Mouse (Mus musculus) lung, postnatal 4 days (tissue): ENCODE data around the gene Spesp1.
A peak's percentile ranks its signal among the peaks of the same experiment; 100 is the strongest.

Source experiments
- DNase-seq, 2 experiments: peaks; one replicate each; pipeline ENCODE4 v3.0.0; 2021

Spesp1 gene

DNA sequence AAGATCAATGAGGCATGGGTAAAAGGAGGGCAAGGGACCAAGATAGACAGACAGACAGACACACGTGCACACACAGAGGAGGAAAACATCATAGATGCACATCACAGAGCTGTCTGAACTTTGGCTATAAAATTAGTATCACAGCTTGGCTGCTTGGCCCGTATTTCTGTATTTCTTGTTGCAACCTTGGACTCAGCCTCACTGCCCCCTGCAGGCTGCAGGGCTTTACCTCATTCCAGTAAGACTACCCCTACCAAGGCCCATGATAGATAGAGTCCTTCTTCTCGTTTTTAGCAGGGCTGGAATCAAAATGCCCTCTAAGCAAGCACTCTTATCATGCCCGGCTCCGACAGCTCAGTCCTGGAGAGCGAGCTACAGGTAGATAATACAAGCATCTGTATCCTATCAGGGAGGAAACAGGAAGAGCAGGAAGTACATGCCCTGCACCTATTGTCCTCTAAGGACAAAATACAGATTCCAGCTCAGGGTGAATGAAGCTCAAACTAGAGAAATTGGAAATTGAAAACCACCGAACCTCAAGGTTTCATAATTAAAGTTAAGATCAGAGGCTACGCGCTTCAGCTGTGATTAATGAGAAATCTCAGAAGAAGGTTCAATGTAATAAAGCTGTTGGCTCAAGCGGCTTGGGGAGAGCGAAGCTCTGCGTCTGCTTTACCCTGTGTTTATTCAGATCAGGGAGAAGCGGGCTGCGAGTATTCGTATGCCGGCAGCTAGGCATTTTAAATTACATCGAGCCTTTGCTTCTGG lies 36.2 kb downstream of the Spesp1 start:
- peak; percentile 35 to 36 for DNase-seq

DNA sequence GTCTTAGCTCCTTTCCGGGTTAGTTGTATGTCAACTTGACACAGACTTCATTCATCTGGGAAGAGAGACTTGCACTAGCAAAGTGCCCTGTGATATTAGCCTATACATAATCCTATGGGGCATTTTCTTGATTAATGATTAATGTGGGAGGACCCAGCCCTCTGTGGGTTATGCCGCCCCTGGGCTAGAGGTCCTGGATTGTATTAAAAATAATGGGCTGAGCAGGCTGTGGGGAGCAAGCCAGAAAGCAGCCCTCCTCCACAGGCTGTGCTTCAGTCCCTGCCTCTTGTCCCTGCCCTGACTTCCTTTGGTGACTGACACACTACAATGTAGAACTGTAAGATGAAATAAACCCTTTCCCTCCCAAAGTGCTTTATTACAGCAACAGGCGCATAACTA lies 37.4 kb downstream of the Spesp1 start:
- peak in 1 of 2 experiments; percentile 9 for DNase-seq

DNA sequence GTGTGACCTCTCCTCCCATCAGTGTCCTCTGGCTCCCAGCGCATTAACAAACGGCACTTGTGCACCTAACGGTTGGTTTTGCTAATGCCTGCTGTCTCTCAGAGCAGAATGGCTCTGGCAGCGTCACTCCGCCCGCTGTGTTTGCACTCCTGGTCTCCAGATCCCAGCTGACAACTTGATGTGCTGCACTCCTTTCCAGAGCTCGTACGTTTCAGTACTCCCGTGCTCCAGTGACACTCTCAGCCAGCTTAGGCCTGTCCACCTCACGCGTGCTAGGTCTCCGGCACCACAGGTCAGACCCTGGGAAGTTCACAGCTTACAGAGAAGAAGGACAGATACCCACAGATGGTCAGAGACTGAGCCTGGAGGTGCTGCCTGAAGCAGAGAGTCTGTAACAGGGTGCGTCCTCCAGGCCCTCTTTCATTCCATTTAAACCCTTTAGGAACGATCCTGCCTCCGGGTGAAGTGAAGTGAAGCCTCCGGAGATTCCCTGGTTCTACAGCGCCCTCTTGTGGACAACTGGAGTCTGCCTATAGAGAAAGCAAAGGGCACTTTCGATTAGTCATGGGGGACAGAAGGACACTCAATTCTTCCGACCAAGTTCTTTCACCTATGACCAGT lies 37.9 kb downstream of the Spesp1 start:
- peak; percentile 47 to 83 for DNase-seq

DNA sequence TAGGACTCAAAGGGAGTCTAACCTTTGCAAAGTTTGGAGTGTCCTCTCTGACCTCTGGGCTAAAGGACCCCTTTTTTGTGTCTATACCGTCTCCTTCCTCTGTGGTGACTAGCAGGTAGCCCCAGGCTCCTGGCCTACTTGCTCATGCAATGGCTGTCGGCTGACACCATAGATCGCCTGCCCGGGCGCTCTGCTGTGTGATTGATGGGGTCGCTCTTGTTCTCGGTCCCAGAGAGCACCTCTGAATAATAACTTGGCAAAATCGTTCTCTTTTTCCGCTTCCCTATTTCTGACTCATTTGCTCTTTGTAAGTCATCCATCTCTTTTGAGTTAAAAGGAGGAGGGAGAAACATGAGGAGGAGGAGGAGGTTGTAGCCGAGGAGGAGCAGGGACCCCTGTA lies 42.0 kb downstream of the Spesp1 start:
- peak in 1 of 2 experiments; percentile 16 for DNase-seq

DNA sequence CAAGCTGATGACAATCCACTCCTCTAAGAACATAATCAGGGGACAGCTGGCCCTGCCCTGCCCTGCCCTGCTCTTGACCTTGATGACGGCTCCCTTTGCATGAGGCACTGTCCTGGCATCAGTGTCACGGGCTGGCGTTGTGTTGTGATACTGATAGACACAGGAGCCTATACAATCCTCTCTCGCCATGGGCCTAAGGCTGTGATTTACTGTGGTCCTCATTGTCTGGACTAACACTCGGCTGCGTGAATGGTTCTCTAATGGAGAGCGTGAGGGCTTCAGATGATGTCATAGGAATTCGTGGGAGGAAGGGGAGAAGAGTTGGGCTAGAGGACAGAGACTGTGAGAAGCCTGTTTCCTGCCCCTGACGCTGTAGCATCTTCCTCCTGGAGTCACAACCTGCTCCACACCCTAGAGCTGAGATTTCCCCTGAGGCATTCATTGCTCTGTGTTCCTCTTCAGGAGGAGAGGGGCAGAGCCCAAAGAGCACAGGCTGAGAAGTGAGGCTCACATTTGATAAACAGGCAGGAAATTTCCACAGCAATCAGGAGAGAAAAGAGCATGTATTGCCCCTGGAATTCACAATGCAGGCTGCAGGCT lies 44.5 kb downstream of the Spesp1 start:
- peak in 1 of 2 experiments; percentile 18 for DNase-seq

DNA sequence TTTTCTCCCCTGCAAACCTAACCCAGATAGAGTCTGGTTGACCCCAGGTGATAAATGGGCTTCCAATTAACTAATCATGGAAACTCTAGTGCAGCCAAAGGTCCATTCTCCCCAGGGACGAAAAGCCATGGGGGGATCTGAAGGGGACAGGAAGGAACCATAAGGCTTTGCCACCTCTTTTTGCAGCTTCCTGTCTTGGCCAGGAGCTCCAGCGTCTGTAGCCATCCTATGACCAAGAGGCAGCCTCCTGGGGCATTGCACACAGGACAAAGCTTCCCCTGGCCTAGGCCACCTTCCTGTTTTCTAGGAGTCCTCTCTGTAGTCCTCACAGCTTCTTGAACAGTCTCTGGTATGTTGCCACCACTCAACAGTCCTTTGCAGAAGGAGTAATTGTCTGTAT lies 46.5 kb downstream of the Spesp1 start:
- DNase-seq, result peak in 1 of 2 experiments; percentile 13

DNA sequence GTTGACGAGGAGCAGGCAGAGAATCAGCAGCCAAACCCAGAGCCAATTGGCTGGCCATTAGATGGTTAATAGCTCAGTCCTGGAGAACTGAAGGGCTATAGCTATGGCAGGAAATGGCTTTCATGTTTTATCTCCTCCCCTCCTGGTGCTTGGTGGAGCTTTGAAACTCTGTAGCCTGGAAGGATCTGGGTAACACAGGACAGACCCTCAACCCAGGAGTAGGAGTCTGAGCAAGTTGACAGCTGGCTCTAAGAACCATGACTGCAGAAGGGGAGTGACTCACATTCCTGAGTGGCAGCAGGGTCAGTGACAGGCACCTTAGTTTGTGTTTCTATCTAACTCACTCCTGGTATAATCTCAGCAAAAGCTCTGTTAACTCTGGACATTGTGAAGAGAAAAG lies 49.4 kb downstream of the Spesp1 start:
- peak in 1 of 2 experiments; percentile 13 for DNase-seq

DNA sequence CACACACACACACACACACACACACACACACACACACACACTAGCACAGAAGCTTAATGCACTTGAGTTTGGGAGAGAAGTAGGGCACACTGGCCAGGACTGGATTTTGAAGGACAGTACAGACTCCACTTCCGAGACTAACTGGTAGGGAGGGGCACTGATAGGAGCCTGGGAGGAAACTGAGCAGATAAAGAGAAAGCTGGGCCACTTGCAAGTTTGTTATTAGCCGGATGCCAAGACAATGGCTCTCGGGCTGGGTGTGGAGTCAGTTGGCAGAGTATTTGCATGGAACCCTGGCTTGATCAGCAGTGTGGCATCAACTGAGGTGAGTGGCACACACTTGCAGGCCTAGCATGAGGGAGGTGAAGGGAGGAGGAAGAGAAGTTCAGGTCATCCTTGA lies 51.0 kb downstream of the Spesp1 start:
- DNase-seq, result peak; percentile 36 to 71

DNA sequence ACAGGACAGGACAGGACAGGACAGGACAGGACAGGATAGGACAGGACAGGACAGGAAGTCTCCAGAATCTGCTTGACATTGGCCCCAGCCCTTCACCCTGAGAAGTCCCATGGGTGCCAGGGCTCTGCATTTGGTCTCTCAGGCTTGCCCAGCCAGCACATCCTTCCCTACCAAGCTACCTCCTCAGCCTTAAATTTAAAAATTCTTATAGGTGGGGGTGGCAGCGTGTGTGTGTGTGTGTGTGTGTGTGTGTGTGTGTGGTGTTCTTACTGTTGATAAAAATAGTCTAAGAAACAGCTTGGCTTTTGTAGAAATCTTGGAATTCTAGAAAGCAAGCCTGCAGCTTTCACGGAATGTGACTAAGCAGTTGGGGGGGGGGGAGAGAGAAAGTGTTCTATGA lies 52.0 kb downstream of the Spesp1 start:
- DNase-seq, result peak in 1 of 2 experiments; percentile 3

DNA sequence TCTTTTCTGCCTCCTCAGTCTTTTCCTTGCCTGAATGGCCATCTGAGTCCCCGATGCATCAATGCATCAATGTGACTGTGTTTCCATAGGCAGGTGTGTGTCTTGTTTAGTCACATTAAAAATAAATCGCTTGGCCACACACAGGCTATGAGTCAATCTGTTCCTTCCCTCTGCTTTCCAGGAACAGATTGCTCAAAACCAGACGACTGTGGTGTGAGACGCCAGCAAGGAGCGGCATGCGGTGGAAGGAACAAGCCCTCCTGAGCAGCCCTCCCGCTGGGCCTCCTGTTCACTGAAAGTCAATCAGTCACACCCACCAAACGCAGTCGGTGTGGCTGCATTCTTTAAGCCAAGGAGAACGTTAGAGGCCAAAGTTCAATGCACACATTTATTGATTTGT lies 59.5 kb downstream of the Spesp1 start:
- peak in 1 of 2 experiments; percentile 26 for DNase-seq

DNA sequence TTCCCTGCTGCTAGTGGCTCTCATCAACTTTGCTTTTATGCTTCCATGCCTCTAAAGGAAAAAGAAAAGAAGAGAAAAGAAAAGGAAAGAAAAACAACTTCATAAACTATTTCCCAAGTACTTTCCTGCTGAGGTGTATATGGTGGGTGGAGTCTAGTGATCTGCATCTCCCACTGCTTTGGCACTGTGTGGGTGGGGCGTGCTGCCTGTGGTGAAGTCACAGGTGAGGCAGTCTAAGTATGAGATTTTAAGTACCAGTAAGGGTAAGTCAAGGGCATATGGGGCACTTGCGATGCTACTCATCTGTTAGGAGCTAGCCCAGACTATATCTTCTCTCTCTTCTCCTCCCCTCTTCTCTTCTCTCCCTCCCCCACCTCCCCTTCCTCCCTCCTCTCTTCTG lies 60.0 kb downstream of the Spesp1 start:
- peak in 1 of 2 experiments; percentile 15 for DNase-seq
